18 mouse cellular contexts compared by ENCODE assay signal in genomic region chr8:109895355-109895754, GRCm38 (mm10).
"Had no signal": no experiment of that assay in that cellular context is flagged by ENCODE, and none has a peak within 500 bp of the region (broad histone marks: within the 10 kb centered on the region; RNA-seq: fewer than 3 reads in every experiment).

No protein-coding gene starts in this region.

- H3K27ac ChIP-seq: heart, embryonic 13.5 days; heart, embryonic 15.5 days; hindbrain, embryonic 13.5 days; hindbrain, embryonic 15.5 days; hindbrain, postnatal 0 days; limb, embryonic 13.5 days; limb, embryonic 15.5 days; liver, embryonic 15.5 days had no signal

- H3K4me1 ChIP-seq: heart, embryonic 13.5 days; heart, embryonic 15.5 days; hindbrain, embryonic 13.5 days; hindbrain, embryonic 15.5 days; limb, embryonic 13.5 days; limb, embryonic 15.5 days had no signal

- DNase-seq: gastrocnemius, postnatal 14 days; gastrocnemius, postnatal 36 days; heart, adult 18-20 months; heart, postnatal 14 days; heart, postnatal 36 days; layer of hippocampus, adult 9-11 months; layer of hippocampus, postnatal 36 days; left cerebral cortex, postnatal 4 days; liver, embryonic 13.5 days had no signal

- H3K4me3 ChIP-seq: heart, embryonic 13.5 days; heart, embryonic 15.5 days; hindbrain, embryonic 13.5 days; hindbrain, embryonic 15.5 days; limb, embryonic 13.5 days; limb, embryonic 15.5 days; liver, embryonic 13.5 days; liver, embryonic 15.5 days had no signal

- H3K9ac ChIP-seq: heart, embryonic 13.5 days; heart, embryonic 15.5 days; hindbrain, embryonic 13.5 days; hindbrain, embryonic 15.5 days; limb, embryonic 13.5 days; limb, embryonic 15.5 days; liver, embryonic 13.5 days; liver, embryonic 15.5 days had no signal

- ATAC-seq: hindbrain, postnatal 0 days had no signal

- H3K9me3 ChIP-seq: heart, embryonic 15.5 days; hindbrain, embryonic 13.5 days; hindbrain, embryonic 15.5 days; limb, embryonic 13.5 days; limb, embryonic 15.5 days; liver, embryonic 13.5 days; liver, embryonic 15.5 days had no signal

- H3K4me2 ChIP-seq: heart, embryonic 11.5 days; heart, embryonic 13.5 days; heart, embryonic 15.5 days; hindbrain, embryonic 13.5 days; hindbrain, embryonic 15.5 days; limb, embryonic 13.5 days; limb, embryonic 15.5 days; liver, embryonic 13.5 days; liver, embryonic 15.5 days had no signal

- H3K27me3 ChIP-seq: heart, embryonic 13.5 days; heart, embryonic 15.5 days; hindbrain, embryonic 13.5 days; hindbrain, embryonic 15.5 days; limb, embryonic 13.5 days; limb, embryonic 15.5 days; liver, embryonic 13.5 days; liver, embryonic 15.5 days had no signal
